Mouse (Mus musculus): ENCODE measurements around the gene Mrps7. TPM values are rescaled to one million over a fixed set of nuclear protein-coding genes. Genes with fewer than 3 reads are reported as not detected.

Gene Mrps7
- polyA plus RNA-seq, 1 experiment: 13.3 TPM

- Histone ChIP-seq H3K36me3 (ENCODE audit: control insufficient read depth, insufficient read depth, low read length) (peaks cover 65% of the 10 kb centered on the region), H3K27me3 (ENCODE audit: control insufficient read depth, insufficient read depth, low read length) (no peaks in the 10 kb centered on the region), H3K27ac (ENCODE audit: insufficient read depth, low read depth, low read length) (no peak overlapping the region), H3K4me1 (ENCODE audit: control insufficient read depth, insufficient read depth, insufficient read length, low read length) (peaks cover 10% of the 10 kb centered on the region; the same call in 1 of the 2 replicates), H3K4me3 (ENCODE audit: low read depth, low read length) (no peak overlapping the region)
- TF ChIP-seq CTCF (IDR thresholded peaks at IDR 0.05; ENCODE audit: extremely low read depth, insufficient read length, insufficient replicate concordance, low read depth, low read length) (no peak), POLR2A (IDR thresholded peaks at IDR 0.05; ENCODE audit: low read depth, low read length) (no peak)
- 73% methylated on average over 10 of the region's 10 CpGs for WGBS
Measured at GRCm38 (mm10) chr11:115582913-115583606, 20.7 kb upstream of the Mrps7 start.

- 84% methylated on average over 10 of the region's 10 CpGs for WGBS
- no peak for TF ChIP-seq CTCF (IDR thresholded peaks at IDR 0.05; ENCODE audit: extremely low read depth, insufficient read length, insufficient replicate concordance, low read depth, low read length)
- no peak for TF ChIP-seq POLR2A (IDR thresholded peaks at IDR 0.05; ENCODE audit: low read depth, low read length)
- H3K4me1 ChIP-seq (ENCODE audit: control insufficient read depth, insufficient read depth, insufficient read length, low read length): peaks cover 10% of the 10 kb centered on the region; the same call in 1 of the 2 replicates
- H3K4me3 ChIP-seq (ENCODE audit: low read depth, low read length): no peak overlapping the region
- peaks cover 70% of the 10 kb centered on the region for H3K36me3 ChIP-seq (ENCODE audit: control insufficient read depth, insufficient read depth, low read length)
- no peaks in the 10 kb centered on the region for H3K27me3 ChIP-seq (ENCODE audit: control insufficient read depth, insufficient read depth, low read length)
- H3K27ac ChIP-seq (ENCODE audit: insufficient read depth, low read depth, low read length): no peak overlapping the region
Measured at GRCm38 (mm10) chr11:115584376-115585073, 19.2 kb upstream of the Mrps7 start.

- peaks cover 81% of the 10 kb centered on the region for H3K36me3 ChIP-seq (ENCODE audit: control insufficient read depth, insufficient read depth, low read length)
- 30% methylated on average over 7 of the region's 7 CpGs for WGBS
- H3K4me1 ChIP-seq (ENCODE audit: control insufficient read depth, insufficient read depth, insufficient read length, low read length): peaks cover 10% of the 10 kb centered on the region; the same call in 1 of the 2 replicates
- H3K4me3 ChIP-seq (ENCODE audit: low read depth, low read length): no peak overlapping the region
- no peak for TF ChIP-seq CTCF (IDR thresholded peaks at IDR 0.05; ENCODE audit: extremely low read depth, insufficient read length, insufficient replicate concordance, low read depth, low read length)
- TF ChIP-seq POLR2A (IDR thresholded peaks at IDR 0.05; ENCODE audit: low read depth, low read length): no peak
- no peaks in the 10 kb centered on the region for H3K27me3 ChIP-seq (ENCODE audit: control insufficient read depth, insufficient read depth, low read length)
- peak overlapping the region; percentile 38 for H3K27ac ChIP-seq (ENCODE audit: insufficient read depth, low read depth, low read length)
Measured at GRCm38 (mm10) chr11:115585573-115586100, 18.1 kb upstream of the Mrps7 start.

GRCm38 (mm10) chr11:115586403-115586802 lies 17.3 kb upstream of the Mrps7 start:
- H3K27ac ChIP-seq (ENCODE audit: insufficient read depth, low read depth, low read length): peak overlapping the region; percentile 22; the same call in 1 of the 2 replicates
- H3K4me3 ChIP-seq (ENCODE audit: low read depth, low read length): no peak overlapping the region
- no peak for TF ChIP-seq POLR2A (IDR thresholded peaks at IDR 0.05; ENCODE audit: low read depth, low read length)
- TF ChIP-seq CTCF (IDR thresholded peaks at IDR 0.05; ENCODE audit: extremely low read depth, insufficient read length, insufficient replicate concordance, low read depth, low read length): no peak
- WGBS: 91% methylated on average over 9 of the region's 9 CpGs
- no peaks in the 10 kb centered on the region for H3K27me3 ChIP-seq (ENCODE audit: control insufficient read depth, insufficient read depth, low read length)
- H3K4me1 ChIP-seq (ENCODE audit: control insufficient read depth, insufficient read depth, insufficient read length, low read length): peaks cover 10% of the 10 kb centered on the region; the same call in 1 of the 2 replicates
- peaks cover 84% of the 10 kb centered on the region for H3K36me3 ChIP-seq (ENCODE audit: control insufficient read depth, insufficient read depth, low read length)

GRCm38 (mm10) chr11:115587984-115588383 lies 15.7 kb upstream of the Mrps7 start:
- peaks cover 86% of the 10 kb centered on the region for H3K36me3 ChIP-seq (ENCODE audit: control insufficient read depth, insufficient read depth, low read length)
- H3K27ac ChIP-seq (ENCODE audit: insufficient read depth, low read depth, low read length): no peak overlapping the region
- no peak for TF ChIP-seq POLR2A (IDR thresholded peaks at IDR 0.05; ENCODE audit: low read depth, low read length)
- TF ChIP-seq CTCF (IDR thresholded peaks at IDR 0.05; ENCODE audit: extremely low read depth, insufficient read length, insufficient replicate concordance, low read depth, low read length): no peak
- WGBS: 93% methylated on average over 9 of the region's 9 CpGs
- H3K4me3 ChIP-seq (ENCODE audit: low read depth, low read length): no peak overlapping the region
- peaks cover 10% of the 10 kb centered on the region; the same call in 1 of the 2 replicates for H3K4me1 ChIP-seq (ENCODE audit: control insufficient read depth, insufficient read depth, insufficient read length, low read length)
- no peaks in the 10 kb centered on the region for H3K27me3 ChIP-seq (ENCODE audit: control insufficient read depth, insufficient read depth, low read length)

- Histone ChIP-seq H3K27ac (ENCODE audit: insufficient read depth, low read depth, low read length) (no peak overlapping the region), H3K27me3 (ENCODE audit: control insufficient read depth, insufficient read depth, low read length) (no peaks in the 10 kb centered on the region), H3K36me3 (ENCODE audit: control insufficient read depth, insufficient read depth, low read length) (peaks cover 82% of the 10 kb centered on the region), H3K4me3 (ENCODE audit: low read depth, low read length) (no peak overlapping the region), H3K4me1 (ENCODE audit: control insufficient read depth, insufficient read depth, insufficient read length, low read length) (peaks cover 5% of the 10 kb centered on the region; the same call in 1 of the 2 replicates)
- no peak for TF ChIP-seq CTCF (IDR thresholded peaks at IDR 0.05; ENCODE audit: extremely low read depth, insufficient read length, insufficient replicate concordance, low read depth, low read length)
- no peak for TF ChIP-seq POLR2A (IDR thresholded peaks at IDR 0.05; ENCODE audit: low read depth, low read length)
- 83% methylated on average over 2 of the region's 2 CpGs for WGBS
Measured at GRCm38 (mm10) chr11:115590526-115591075, 13.1 kb upstream of the Mrps7 start.

Data from small intestine, adult 2 months (tissue).